Comparison of ENCODE assay signal across 10 mouse cellular contexts in genomic region chr6:36722769-36723549, GRCm38 (mm10).
DNase-seq lines count a peak whose midpoint lies in the region; ATAC-seq and TF ChIP-seq lines count a peak whose summit lies in the region.
"Had no signal": no experiment of that assay in that cellular context is flagged by ENCODE, and none has a peak within 500 bp of the region (broad histone marks: within the 10 kb centered on the region; RNA-seq: fewer than 3 reads in every experiment).

No protein-coding gene starts in this region.

- 0 out of 2 replicates have a peak, but pooled peaks cover 6% of the 10 kb centered on the region for H3K36me3 ChIP-seq in forebrain, embryonic 14.5 days (ENCODE audit: control insufficient read depth, insufficient read depth, low read length)
- H3K36me3 ChIP-seq in lung, postnatal 0 days (ENCODE audit: insufficient read depth, low read length) = no peaks in the 10 kb centered on the region

- no peak overlapping the region for H3K9ac ChIP-seq in forebrain, embryonic 14.5 days (ENCODE audit: low read length)
- H3K9ac ChIP-seq in lung, postnatal 0 days (replicated peaks; ENCODE audit: low read depth) = no peak overlapping the region
- H3K9ac ChIP-seq: limb, embryonic 15.5 days had no signal

- no peaks in the 10 kb centered on the region for H3K9me3 ChIP-seq in forebrain, embryonic 14.5 days (replicated peaks; ENCODE audit: control insufficient read depth, low read length)
- H3K9me3 ChIP-seq in lung, postnatal 0 days (ENCODE audit: low read length) = no peaks in the 10 kb centered on the region
- H3K9me3 ChIP-seq: limb, embryonic 15.5 days had no signal

- H3K4me3 ChIP-seq in forebrain, embryonic 14.5 days (ENCODE audit: low read depth, low read length) = no peak overlapping the region
- H3K4me3 ChIP-seq in lung, postnatal 0 days (ENCODE audit: low read depth, low read length) = no peak overlapping the region
- H3K4me3 ChIP-seq: limb, embryonic 15.5 days had no signal

- peak overlapping the region; percentile 58 for H3K27ac ChIP-seq in forebrain, embryonic 14.5 days (ENCODE audit: low read depth, low read length)
- no peak overlapping the region for H3K27ac ChIP-seq in lung, postnatal 0 days (ENCODE audit: low read length)
- H3K27ac ChIP-seq: limb, embryonic 15.5 days had no signal

- H3K4me1 ChIP-seq in forebrain, embryonic 14.5 days (ENCODE audit: control insufficient read depth, insufficient read depth, low read length) = peaks cover 7% of the 10 kb centered on the region
- no peaks in the 10 kb centered on the region for H3K4me1 ChIP-seq in lung, postnatal 0 days (ENCODE audit: insufficient read depth, low read depth, low read length)

- TF ChIP-seq CTCF in lung, postnatal 0 days (IDR thresholded peaks at IDR 0.05) = no peak

- H3K4me2 ChIP-seq in forebrain, embryonic 14.5 days (ENCODE audit: low read length) = no peak overlapping the region
- no peak overlapping the region for H3K4me2 ChIP-seq in lung, postnatal 0 days (replicated peaks; ENCODE audit: low read depth, low read length)
- H3K4me2 ChIP-seq: limb, embryonic 15.5 days had no signal

- no peak for TF ChIP-seq EP300 in lung, postnatal 0 days (IDR thresholded peaks at IDR 0.05)

- H3K27me3 ChIP-seq in forebrain, embryonic 14.5 days (replicated peaks; ENCODE audit: control insufficient read depth, insufficient read depth, low read length) = no peaks in the 10 kb centered on the region
- no peaks in the 10 kb centered on the region for H3K27me3 ChIP-seq in lung, postnatal 0 days (replicated peaks; ENCODE audit: insufficient read depth, low read length)
- H3K27me3 ChIP-seq: limb, embryonic 15.5 days had no signal

- ATAC-seq in forebrain, embryonic 14.5 days = peak; percentile 85
- no peak for ATAC-seq in lung, postnatal 0 days

- 34% methylated on average over 5 of the region's 5 CpGs for WGBS in forebrain, embryonic 14.5 days
- 63% methylated on average over 5 of the region's 5 CpGs for WGBS in lung, postnatal 0 days

- peak; percentile 9 for DNase-seq in gastrocnemius, postnatal 10 days
- DNase-seq in gastrocnemius, adult 8-10 months (ENCODE audit: low spot score in 2 of 2) = no peak
- DNase-seq in forebrain, embryonic 14.5 days (ENCODE audit: low spot score) = peak; percentile 70
- DNase-seq in layer of hippocampus, adult 9-11 months = peak; percentile 81
- DNase-seq in neural tube, embryonic 10.5 days (ENCODE audit: extremely low spot score, low spot score) = peak; percentile 23
- DNase-seq in thymus, postnatal 0 days (ENCODE audit: low spot score) = no peak
- no peak for DNase-seq in spleen, adult 12 weeks (ENCODE audit: low spot score)
- no peak for DNase-seq in lung, postnatal 0 days (ENCODE audit: low spot score)
- DNase-seq: spleen, adult 18-20 months had no signal

Comparison
In these comparisons a context has a peak if more than half of its experiments do, and no peak if none do; other contexts are left out.
1. DNase-seq: peak in gastrocnemius, postnatal 10 days (single experiment), forebrain, embryonic 14.5 days (single experiment), layer of hippocampus, adult 9-11 months (single experiment) and neural tube, embryonic 10.5 days (single experiment); none in gastrocnemius, adult 8-10 months (0 of 2), thymus, postnatal 0 days (single experiment), spleen, adult 12 weeks (single experiment) and lung, postnatal 0 days (single experiment).